Mouse (Mus musculus) large intestine, adult 2 months (tissue): ENCODE data around the gene Tex9. TPM values are rescaled to one million over a fixed set of nuclear protein-coding genes. Genes with fewer than 3 reads are reported as not detected.

Source experiments
- DNase-seq: peaks from one replicate; pipeline ENCODE4 v3.0.0-alpha.2; 2012; ENCODE audit warnings: low read depth, low spot score
- WGBS: fragments of 180-500 bp; shearing (Covaris S2); methylation state at CpG from one replicate; pipeline ENCODE4 v1.1.7; 2018; 5-methylcytosine and 5-hydroxymethylcytosine counted together
- polyA plus RNA-seq: library from polyadenylated mRNA; depleted of rRNA; stranded (reverse); fragments of >200 nt; gene quantifications from 2 replicates; pipeline ENCODE4 v1.2.3, GENCODE M21; 2012

The Tex9 gene
- polyA plus RNA-seq, 1 experiment, result 0.97 TPM

DNA sequence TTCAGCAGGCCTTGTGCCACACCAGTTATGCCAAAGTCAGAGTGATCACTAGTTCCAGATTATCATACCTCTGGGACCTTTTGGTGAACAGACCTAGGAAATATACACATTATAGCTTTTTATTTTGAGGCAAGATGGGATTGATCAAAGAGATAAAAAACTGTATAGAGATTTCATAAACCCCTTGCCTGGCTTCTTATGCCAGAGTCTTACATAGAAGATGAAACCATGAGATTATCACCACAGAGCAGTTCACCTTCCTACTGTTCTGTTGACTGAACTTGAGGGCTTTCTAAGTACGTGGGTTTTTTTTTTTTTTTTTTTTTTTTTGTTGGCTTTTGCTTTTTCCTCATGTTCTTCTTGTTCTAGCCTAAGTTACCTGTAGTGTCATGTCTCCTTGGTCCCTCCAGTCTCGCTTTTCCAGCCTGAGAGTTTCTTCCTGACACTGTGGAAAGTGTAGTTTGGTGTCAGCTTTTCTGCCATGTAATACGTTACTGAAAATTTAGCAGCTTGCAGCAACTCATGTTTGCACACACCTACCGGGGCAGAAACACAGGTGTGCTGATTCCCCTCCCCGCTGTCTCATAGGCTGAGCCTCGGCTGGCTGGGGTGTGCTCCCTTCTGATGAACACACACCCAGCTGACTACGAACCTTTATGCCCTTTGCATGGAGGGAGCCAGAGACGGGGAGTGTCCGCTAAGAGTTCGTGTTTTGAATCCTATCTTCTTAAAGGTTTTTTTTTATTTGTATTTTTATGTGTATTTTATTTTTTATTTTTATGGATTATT is 49.9 kb downstream of the Tex9 start:
- WGBS, result 53% methylated on average over 10 of the region's 10 CpGs
- no peak for DNase-seq

DNA sequence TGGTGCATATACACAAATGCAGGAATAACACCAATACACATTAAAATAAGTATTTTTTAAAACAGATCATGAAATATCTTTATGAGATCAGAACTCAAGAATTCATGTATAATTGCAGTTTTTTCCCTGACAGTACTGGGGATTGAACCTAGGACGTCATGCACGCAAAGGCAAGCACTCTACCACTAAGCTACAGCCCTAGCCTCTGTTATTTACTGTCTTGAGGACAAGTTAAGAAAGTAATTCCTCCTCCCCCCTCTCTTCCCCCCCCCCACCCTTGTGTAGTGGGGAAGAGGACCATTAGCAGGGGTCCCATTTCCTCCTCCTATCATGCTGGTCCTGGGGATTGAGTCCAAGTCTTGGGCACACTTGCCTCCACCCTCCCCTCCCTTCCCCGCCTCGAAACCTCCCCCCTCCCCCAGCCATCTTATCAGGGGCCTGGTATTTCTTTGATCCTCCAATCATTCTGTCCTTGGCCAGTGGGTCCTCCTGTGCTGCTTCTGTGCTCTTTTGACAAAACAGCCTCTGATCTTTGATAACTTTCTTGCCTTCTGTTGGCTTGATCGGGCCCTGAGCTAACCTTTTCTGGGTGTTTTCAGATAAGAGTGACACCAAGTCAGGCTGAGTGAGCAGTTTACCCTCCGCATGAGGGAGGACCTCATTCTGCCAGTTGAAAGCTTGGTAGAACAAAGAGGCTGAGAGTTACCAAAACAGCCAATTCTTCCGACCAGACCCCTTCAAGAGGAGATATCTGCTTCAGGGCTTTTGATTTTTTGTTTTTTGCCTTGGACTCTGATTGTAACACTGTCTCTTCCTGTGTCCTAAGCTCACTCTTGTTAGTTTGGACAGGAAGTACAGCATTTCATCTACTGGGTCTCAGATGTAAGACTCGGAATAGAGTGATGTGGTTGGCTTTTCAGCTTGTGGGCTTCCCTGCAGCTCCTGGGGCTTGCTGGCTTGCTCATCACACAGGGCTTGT is 50.8 kb downstream of the Tex9 start:
- 86% methylated on average over 8 of the region's 8 CpGs for WGBS
- DNase-seq, result no peak

DNA sequence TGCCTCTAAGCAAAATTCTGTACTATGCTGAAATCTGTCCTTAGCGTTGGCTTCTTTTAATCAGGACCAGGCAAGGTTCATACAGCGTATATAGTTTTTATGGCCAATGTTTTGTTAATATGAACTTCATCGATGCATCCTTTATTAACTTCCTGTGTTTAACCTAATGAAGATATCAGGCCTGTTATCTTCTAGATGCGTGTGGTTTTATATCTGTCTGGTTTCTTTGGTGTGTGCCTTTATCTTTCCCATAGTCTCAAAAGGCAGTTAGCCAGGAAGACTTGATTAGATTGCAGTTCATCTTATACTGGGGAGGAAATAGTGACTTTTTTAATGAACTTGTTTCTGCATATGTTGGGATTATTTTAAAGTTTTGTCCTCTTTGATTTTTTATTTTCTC is 51.7 kb downstream of the Tex9 start:
- 93% methylated on average over 4 of the region's 4 CpGs for WGBS
- DNase-seq, result no peak

DNA sequence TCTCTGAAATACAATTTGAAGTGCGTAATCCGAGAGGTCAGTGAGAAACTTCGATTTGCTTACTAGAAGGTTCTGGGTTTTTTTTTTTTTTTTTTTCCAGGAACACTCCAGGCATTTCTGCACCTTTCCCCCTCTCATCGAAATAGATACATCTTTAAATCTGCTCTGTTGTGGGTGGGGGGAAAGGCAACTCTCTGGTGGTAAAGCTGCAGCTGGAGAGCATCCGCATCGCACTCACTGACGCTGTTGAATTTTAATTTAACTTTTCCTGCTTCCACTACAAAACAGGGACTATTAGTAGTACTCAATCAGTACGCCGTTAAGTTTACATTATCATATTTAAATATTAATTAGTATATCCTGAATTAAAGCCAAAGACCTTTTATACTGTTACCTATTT is 53.3 kb downstream of the Tex9 start:
- no peak for DNase-seq
- 2% methylated on average over 9 of the region's 9 CpGs for WGBS

DNA sequence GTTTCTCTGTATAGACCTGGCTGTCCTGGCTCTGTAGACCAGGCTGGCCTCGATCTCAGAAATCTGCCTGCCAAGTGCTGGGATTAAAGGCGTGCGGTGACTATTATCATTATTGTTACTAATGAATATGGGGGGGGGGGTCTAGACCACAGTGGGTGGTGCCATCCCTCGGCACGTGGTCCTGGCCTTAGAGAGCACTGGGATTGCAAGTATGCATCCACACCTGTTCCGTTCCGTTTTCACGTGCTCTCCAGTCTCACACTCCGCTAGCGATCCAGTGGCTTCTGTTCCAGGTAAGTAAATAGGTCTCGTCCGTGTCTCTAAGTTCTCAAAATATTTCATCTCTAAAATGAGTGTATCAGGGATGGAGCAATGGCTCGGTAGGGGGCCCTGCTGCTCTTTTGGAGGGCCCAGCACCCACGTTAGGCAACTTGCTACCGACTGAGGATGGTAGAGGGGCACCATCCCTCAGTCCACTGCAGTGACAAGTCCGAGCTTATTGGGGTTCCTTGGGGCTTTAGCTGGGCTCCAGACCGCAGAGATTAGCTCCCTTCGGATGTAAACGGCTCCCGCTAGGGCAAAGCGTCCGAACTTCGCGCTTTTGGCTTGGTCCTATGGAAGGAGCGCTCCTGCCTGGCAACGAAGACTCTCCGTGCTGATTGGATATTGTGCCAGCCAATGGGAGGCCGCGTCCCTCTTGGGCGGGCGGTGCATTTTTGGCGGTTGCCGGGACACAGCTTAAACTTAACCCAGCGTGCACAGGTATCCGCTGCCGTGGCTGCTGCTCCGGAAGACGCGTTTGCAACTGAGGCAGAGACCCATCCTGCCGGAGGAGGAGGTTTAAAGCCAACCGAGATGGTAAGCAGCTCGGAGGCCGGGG is 54.0 kb downstream of the Tex9 start, which contains the start of gene Mns1:
Gene Mns1, plus strand, starts transcription at position 190 of the 880 bp plus-strand sequence.
- DNase-seq, result peak; percentile 81
- WGBS, result 3% methylated on average over 43 of the region's 43 CpGs

DNA sequence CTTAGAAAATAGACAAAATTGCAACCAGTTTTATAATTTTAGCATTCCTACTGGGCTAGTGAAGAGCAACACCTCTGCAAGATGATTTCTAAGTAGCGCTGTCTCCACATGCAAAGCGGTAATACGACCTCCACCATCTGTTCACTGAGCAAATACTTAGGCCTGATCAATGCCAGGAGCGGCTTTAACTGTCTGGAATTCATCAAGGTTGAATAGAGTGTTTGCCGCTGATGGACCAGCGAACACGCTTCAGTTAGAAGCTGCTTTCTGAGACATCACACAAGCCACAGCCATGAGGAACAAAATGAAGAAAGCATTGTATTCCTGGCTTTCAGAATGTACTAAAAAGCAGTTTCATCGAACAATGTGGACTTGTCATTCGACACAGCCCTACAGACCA is 57.1 kb downstream of the Tex9 start:
- DNase-seq, result no peak
- 65% methylated on average over 9 of the region's 9 CpGs for WGBS

DNA sequence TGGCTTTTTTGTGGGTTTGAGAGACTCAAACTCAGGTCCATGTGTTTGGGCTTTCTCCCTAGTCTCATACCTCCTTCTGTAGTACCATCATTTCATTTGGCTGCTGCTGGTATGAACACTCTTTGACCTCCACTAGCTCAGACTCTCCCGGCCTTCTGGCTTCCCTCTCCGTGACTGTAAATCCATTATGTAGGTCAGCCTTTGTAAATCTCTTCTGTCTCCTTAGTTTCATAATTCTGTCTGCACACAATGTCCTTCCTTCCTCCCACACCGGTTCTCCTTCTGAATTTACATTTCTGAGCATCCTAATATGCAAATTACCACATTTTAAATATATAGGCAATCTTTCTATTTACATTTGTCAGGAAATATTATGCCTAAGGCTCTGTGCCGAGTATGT is 64.2 kb downstream of the Tex9 start:
- no peak for DNase-seq
- WGBS, result 47% methylated on average over 4 of the region's 4 CpGs

DNA sequence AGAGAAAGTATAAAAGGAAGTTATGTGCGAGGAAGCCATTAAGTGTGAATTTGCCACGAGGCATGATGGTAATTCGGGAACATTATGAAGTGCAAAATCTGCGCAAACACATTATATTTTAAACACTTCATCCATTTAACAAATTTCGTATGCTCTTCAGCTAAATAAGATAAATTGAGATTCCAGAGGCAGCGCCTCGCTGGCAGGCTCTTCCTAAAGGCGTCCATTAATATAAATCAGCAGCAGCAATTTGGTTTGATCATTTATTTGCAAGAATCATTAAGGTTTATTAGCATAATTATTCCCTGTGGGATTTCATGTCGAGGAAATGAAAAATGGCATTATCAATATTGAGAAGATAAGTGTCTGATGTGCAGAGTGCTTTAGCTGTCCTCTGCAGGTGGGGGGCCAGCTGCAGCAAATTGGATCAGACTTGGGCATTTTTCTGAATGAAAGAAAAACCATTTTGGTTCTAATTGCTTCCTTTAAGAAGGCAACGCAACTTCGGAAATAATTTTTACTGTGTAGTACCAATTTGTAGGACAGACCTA is 66.6 kb downstream of the Tex9 start:
- 75% methylated on average over 11 of the region's 11 CpGs for WGBS
- DNase-seq, result no peak

DNA sequence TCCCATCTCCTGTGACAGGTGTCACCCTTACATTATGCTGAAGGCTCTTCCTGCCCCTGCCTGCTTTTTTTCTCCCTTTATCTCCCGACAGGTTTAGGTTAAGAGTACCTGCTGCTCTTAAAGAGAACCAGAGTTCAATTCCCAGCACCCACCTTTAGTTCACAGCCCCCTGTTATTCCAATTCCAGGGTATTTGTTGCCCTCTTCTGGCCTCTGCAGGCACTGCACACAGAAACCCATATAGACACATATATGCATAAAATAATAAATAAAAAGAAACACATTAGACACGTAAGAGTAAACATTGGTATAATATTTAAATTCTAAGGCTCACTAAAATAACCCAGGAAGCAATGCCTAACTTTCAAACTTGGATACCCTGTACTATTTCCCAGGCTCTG is 69.3 kb downstream of the Tex9 start:
- DNase-seq, result no peak
- 87% methylated on average over 2 of the region's 2 CpGs for WGBS

DNA sequence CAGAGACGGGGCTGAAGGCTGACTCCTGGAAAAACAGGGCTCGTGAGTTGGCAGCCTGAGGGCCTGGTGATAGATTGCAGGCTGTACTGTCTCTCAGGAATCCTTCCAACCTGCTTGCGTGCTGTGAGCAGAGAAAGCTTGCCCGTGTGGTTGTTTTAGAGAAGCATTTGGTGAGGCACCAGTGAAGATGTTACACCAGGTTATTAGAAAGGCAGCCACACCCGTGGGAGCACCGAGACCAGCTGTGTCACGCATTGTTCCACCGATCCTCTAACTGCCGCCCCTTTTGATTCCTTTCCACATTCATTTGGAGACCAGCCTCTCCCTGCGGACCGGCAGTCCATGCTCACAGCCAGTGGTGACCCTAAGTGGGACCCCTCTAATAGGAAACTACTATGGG is 69.7 kb downstream of the Tex9 start:
- no peak for DNase-seq
- 61% methylated on average over 11 of the region's 11 CpGs for WGBS

DNA sequence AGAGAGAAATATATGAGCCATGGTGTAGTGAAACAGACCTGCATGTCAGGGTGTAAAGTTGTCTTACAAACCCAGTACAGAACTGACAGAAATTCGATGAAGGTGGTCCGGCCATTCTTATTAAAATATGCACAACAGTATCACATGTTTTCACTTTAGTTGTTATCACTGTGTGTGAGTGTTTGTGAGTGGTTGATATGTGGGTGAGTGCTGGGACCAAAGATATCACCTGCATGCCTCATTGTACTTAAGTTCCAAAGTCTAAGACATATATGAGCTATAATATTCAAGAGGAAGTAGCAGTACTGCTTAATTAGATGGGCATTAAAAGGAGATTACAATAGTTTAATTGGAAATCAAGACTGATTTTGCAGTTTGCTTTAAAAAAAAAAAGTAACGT is 71.5 kb downstream of the Tex9 start:
- WGBS, result 65% methylated on average over 3 of the region's 3 CpGs
- no peak for DNase-seq

DNA sequence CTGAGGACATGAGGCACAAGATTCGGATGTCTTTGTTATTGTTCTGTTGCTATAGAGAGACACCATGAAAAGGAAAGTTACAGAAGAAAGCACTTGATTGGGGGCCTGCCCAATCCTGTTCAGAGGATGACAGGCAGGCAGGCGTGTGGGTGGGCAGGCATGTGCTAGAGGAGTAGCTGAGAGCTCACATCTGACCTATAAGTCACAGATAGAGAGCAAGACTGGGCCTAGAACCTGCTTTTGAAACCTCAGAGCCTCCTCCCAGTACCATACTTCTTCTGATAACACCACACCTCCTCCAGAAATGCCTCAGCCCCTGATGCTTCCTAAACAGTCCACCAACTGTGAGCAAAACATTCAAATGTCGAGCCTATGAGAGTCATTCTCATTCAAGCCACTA is 73.6 kb downstream of the Tex9 start:
- 82% methylated on average over 3 of the region's 3 CpGs for WGBS

DNA sequence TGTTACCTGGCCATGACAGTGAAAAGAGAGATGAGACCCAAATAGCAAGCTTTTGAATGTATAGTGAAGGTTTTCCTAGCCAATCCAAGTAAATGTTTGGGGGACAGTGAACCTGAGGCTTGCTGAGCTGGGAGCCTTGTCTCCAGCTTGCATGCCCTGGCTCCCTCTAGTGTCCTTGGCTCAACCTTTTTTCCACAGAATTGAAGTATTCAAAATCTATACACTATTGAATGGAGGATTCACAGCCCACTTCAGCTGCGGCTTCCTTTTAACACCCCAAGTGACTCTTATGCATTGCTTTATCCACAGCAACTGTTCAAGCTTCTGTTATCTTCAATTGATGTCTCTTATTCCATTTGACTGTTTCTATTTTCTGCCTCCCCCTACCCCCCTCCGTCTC is 80.3 kb downstream of the Tex9 start:
- WGBS, result 88% methylated on average over 2 of the region's 2 CpGs
- DNase-seq, result no peak

More for the DNA sequence above, 73.6 kb downstream of the Tex9 start:
- no peak for DNase-seq

DNA sequence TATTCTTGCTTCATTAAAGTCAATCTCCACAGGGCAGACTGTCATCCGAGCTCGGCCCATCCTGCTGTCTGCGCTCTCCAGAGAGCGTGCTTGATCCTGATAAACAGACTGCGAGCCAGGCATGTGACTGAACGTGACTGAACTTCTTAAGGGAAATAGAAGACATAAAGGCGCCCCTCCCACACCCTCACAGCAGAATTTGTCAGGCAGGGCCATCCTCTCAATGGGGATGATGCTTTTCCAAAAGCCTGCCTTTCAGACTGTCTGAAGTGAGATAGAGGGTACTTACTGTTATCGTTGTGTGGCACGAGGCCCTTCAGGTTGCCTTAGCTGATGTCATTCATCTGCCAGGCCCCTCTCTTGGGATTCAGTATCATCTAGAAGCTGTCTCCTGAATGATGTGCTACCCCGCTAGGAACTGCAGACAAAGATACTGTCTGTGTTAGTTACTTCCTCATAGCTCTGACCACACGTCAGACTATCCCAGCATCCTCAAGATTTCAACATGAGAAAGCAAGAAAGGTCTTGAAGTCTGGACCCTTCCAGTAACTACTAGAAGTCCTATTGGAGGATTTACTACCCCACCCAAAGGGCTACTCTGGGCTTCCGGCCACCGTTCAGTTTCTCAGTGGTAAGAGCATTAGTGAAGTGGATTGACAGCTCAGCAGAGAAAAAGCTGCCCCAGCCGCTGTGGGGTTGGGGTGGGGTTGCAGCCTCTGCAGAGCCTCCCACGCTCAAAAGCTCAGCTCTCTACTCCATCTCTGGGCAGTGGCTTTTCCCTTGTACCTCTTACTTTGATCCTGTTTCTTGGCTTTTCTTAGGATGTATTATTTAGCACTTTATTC is 82.4 kb downstream of the Tex9 start:
- no peak for DNase-seq
- WGBS, result 49% methylated on average over 15 of the region's 15 CpGs

DNA sequence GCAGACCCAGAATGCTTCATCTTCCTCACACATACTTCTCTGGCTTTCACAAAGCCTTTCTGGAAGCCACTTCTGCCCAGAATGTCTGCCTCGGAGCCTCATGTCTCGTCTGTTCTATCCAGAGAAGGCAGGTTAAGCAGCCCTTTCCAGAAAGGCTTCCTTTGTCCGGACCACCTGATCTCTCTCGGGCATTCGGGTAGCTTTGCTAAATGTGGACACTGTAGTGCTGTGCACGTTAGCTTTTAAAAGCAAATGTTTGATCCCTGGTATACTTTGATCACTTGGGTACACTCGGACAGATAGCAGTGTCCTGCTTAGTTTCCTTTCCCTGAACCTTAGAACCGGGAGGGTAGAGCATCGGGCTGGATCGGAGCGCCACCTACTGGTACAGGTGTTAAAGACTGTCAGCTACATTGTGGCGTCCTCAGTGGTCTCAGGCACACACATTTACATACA is 83.9 kb downstream of the Tex9 start:
- DNase-seq, result peak; percentile 64

DNA sequence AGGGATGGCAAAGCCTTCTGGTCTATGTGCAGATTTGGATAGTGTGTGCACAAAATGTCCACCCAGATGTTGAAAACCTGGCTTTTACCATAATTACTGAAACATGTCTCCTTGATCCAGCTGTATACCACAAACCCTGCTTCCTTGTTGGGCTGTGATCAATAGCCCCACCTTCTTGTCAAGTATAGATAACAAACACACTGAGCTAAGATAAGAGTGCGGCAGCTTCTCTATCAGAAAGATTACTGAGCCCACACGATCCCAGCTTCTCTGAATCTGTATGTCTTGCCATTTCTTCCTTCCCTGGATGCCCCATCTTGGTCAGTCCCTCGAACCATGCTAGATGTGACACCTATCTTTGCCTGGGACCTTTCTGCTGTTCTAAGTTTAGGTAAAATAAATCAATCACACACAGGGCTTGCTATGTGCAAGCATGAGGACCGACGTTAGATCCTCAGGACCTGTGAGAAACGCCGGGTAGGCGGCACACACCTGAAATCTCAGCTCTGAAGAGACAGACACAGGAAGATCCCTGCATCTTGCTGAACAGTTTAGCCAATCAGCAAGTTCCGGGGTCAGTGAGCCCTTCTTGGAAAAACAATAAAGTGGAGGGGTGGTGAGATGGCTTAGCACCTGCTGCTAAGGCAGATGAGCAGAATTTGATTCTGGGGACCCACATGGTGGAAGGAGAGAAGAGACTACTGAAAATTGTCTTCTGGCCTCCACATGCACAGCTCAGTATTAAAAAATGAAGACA is 86.0 kb downstream of the Tex9 start:
- no peak for DNase-seq
- WGBS, result 80% methylated on average over 9 of the region's 9 CpGs

More for the DNA sequence above, 83.9 kb downstream of the Tex9 start:
- WGBS, result 7% methylated on average over 12 of the region's 12 CpGs

DNA sequence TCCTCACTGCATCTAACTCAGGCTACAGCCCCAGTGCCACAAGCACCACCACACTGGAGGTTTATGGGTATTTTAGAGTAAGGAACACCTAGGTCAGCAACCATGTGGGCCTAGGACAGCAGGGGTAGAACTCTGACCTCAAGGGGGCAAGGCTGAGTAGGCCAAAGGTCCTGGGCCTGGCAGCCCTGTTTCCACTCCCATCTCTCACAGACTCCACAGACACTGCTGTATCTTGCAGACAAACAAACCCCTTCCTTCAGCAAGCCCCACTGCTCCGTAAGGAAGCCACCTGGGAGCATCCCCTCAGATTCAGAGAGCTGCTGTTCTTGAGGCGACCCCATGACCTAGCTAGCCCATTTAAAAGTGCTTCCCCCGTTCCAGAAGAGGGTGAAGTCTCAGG is 87.1 kb downstream of the Tex9 start:
- 90% methylated on average over 3 of the region's 3 CpGs for WGBS
- DNase-seq, result no peak

DNA sequence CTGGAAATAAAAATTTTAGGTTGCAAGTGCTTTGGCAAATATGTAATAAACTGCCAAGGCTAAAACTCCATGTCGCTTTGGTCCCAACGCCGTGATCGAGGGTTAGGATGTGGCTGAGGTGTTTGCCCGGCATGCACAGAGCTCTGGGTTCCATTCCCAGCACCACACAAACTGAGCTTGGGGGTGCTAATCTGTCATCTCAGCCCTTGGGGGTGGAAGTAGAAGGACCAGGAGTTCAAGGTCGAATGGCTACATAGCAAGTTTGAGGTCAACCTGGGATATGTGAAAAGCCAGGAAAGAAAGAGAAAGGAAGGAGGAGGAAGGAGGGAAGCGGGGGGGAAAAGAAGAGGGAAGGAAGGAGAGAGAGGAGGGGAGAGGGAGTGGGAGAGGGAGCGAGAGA is 87.6 kb downstream of the Tex9 start:
- 86% methylated on average over 8 of the region's 8 CpGs for WGBS
- DNase-seq, result no peak
